Mouse (Mus musculus) adrenal gland, adult 18-20 months (tissue): Measurements from ENCODE around the gene Gm9046. TPM values are rescaled to one million over a fixed set of nuclear protein-coding genes. Genes with fewer than 3 reads are reported as not detected.
"Not testable (repeated sequence)": the region's sequence is repeated elsewhere in the genome, so short reads cannot be mapped to it uniquely, and the experiment has no call there.

ENCODE experiments used
- DNase-seq, 2 experiments: peaks; one replicate each; pipeline ENCODE4 v3.0.0; 2021 to 2022; ENCODE audit warnings: low spot score in 2 of 2
- long read RNA-seq, 2 experiments: library from polyadenylated mRNA; stranded (forward); transcript quantifications; one replicate each; pipeline ENCODE4 v2.0.0; 2021
- total RNA-seq, 2 experiments: library from RNA; stranded (reverse); gene quantifications; 1 replicate in 1 of 2; 2 replicates in 1 of 2; pipeline ENCODE4 v1.2.3; 2021

Gene Gm9046
- not detected for total RNA-seq
- long read RNA-seq, experiment 1: 0 reads
- long read RNA-seq, experiment 2: 0 reads

- not testable (repeated sequence) for DNase-seq
Measured at GRCm38 (mm10) chr10:118343155-118343554, at the start of gene Gm9046. TSS of gene Gm9046 (minus strand) at chr10:118343255.

GRCm38 (mm10) chr10:118370443-118370842, 27.4 kb upstream of the Gm9046 start:
- peak; percentile 66 to 68 for DNase-seq

- DNase-seq: no peak
Measured at GRCm38 (mm10) chr10:118369518-118369917, 26.5 kb upstream of the Gm9046 start.

- DNase-seq: not testable (repeated sequence)
Measured at GRCm38 (mm10) chr10:118354005-118354404, 10.9 kb upstream of the Gm9046 start, which contains the start of gene Gm9049. TSS of gene Gm9049 (minus strand) at chr10:118354105.

GRCm38 (mm10) chr10:118348579-118348978, 5.5 kb upstream of the Gm9046 start, which contains the start of gene Gm9048:
TSS of gene Gm9048 (minus strand) at chr10:118348679.
- DNase-seq: not testable (repeated sequence)

GRCm38 (mm10) chr10:118337731-118338130, 5.3 kb downstream of the Gm9046 start, which contains the start of gene Gm9045:
TSS of gene Gm9045 (minus strand) at chr10:118337831.
- DNase-seq: not testable (repeated sequence)

- DNase-seq: not testable (repeated sequence)
Measured at GRCm38 (mm10) chr10:118332308-118332707, 10.7 kb downstream of the Gm9046 start, which contains the start of gene Gm9044. TSS of gene Gm9044 (minus strand) at chr10:118332408.

GRCm38 (mm10) chr10:118326869-118327268, 16.2 kb downstream of the Gm9046 start, which contains the start of gene Gm9040:
TSS of gene Gm9040 (minus strand) at chr10:118326969.
- DNase-seq: not testable (repeated sequence)

- no peak for DNase-seq
Measured at GRCm38 (mm10) chr10:118319024-118319423, 24.0 kb downstream of the Gm9046 start.

GRCm38 (mm10) chr10:118302133-118302532, 40.9 kb downstream of the Gm9046 start:
- DNase-seq: not testable (repeated sequence)

- DNase-seq: no peak
Measured at GRCm38 (mm10) chr10:118294938-118295337, 48.1 kb downstream of the Gm9046 start, which contains the start of gene Iltifb. TSS of gene Iltifb (minus strand) at chr10:118295038.

Other genes with a start within 250 kb of the Gm9046 start
- gene Mdm1, start 201.4 kb downstream of the Gm9046 start, total RNA-seq: 10 to 100 TPM; 10.9 to 11.4 TPM
- not detected for gene Il22, start 138.3 kb downstream of the Gm9046 start, total RNA-seq
- gene Gm32717, start 102.5 kb downstream of the Gm9046 start, total RNA-seq: under 1 TPM; 0.42 to 0.63 TPM
- gene Gm32802, start 84.6 kb downstream of the Gm9046 start, total RNA-seq: under 1 TPM; 0.42 to 0.63 TPM
- not detected for gene Iltifb, start 48.2 kb downstream of the Gm9046 start, total RNA-seq
- not detected for gene Gm9040, start 16.3 kb downstream of the Gm9046 start, total RNA-seq
- not detected for gene Gm9044, start 10.8 kb downstream of the Gm9046 start, total RNA-seq
- gene Gm9045, start 5.4 kb downstream of the Gm9046 start, total RNA-seq: not detected
- gene Gm9048, start 5.4 kb upstream of the Gm9046 start, total RNA-seq: not detected
- not detected for gene Gm9049, start 10.8 kb upstream of the Gm9046 start, total RNA-seq
- not detected for gene Ifng, start 97.8 kb upstream of the Gm9046 start, total RNA-seq